Mouse (Mus musculus): Measurements from ENCODE around the gene Igdcc4. TPM values are rescaled to one million over a fixed set of nuclear protein-coding genes. Genes with fewer than 3 reads are reported as not detected.
A peak's percentile ranks its signal among the peaks of the same experiment; 100 is the strongest.

Igdcc4 gene
- polyA plus RNA-seq, 1 experiment from 2014 or later: 55.6 TPM

GRCm38 (mm10) chr9:65140936-65141305 is 39.6 kb downstream of the Igdcc4 start, which contains the start of gene Igdcc3:
Gene Igdcc3, plus strand, starts transcription at chr9:65141189.
- H3K4me2 ChIP-seq (ENCODE audit: low read depth, low read length): peak within 1 kb of the TSS; percentile 94
- WGBS: 0% methylated on average over 13 of the region's 48 CpGs
- H3K27ac ChIP-seq (replicated peaks; ENCODE audit: low read depth, low read length): peak within 1 kb of the TSS; percentile 74
- peak within 1 kb of the TSS; percentile 74 for H3K4me3 ChIP-seq (ENCODE audit: low read depth, low read length)
- peaks cover 5% of the 10 kb centered on the region; the same call in 1 of the 2 replicates for H3K4me1 ChIP-seq (ENCODE audit: control insufficient read depth, insufficient read depth, low read length)
- H3K36me3 ChIP-seq (ENCODE audit: control insufficient read depth, insufficient read depth, low read length): peaks cover 4% of the 10 kb centered on the region; the same call in 1 of the 2 replicates
- H3K9ac ChIP-seq (ENCODE audit: low read depth, low read length): peak within 1 kb of the TSS; percentile 82
- no peaks in the 10 kb centered on the region for H3K9me3 ChIP-seq (ENCODE audit: control insufficient read depth, low read length)
- peak; percentile 80 for ATAC-seq (ENCODE audit: low read depth)
- H3K27me3 ChIP-seq (replicated peaks; ENCODE audit: control insufficient read depth, insufficient read depth, low read length): no peaks in the 10 kb centered on the region
- peak; percentile 74 for DNase-seq (ENCODE audit: low spot score)

GRCm38 (mm10) chr9:65141306-65141975 is 40.2 kb downstream of the Igdcc4 start:
- peak overlapping the region; percentile 74 for H3K4me3 ChIP-seq (ENCODE audit: low read depth, low read length)
- H3K9ac ChIP-seq (ENCODE audit: low read depth, low read length): peak overlapping the region; percentile 82
- H3K9me3 ChIP-seq (ENCODE audit: control insufficient read depth, low read length): no peaks in the 10 kb centered on the region
- H3K36me3 ChIP-seq (ENCODE audit: control insufficient read depth, insufficient read depth, low read length): no peaks in the 10 kb centered on the region; the same call in 1 of the 2 replicates
- H3K27me3 ChIP-seq (replicated peaks; ENCODE audit: control insufficient read depth, insufficient read depth, low read length): no peaks in the 10 kb centered on the region
- peak; percentile 62 for DNase-seq (ENCODE audit: low spot score)
- H3K4me2 ChIP-seq (ENCODE audit: low read depth, low read length): peak overlapping the region; percentile 94
- peak overlapping the region; percentile 74 for H3K27ac ChIP-seq (replicated peaks; ENCODE audit: low read depth, low read length)
- peak; percentile 76 for ATAC-seq (ENCODE audit: low read depth)
- H3K4me1 ChIP-seq (ENCODE audit: control insufficient read depth, insufficient read depth, low read length): peaks cover 5% of the 10 kb centered on the region; the same call in 1 of the 2 replicates
- under 1% methylated on average over 43 of the region's 73 CpGs for WGBS

- peak overlapping the region; percentile 94 for H3K4me2 ChIP-seq (ENCODE audit: low read depth, low read length)
- no peaks in the 10 kb centered on the region for H3K9me3 ChIP-seq (ENCODE audit: control insufficient read depth, low read length)
- peak overlapping the region; percentile 82 for H3K9ac ChIP-seq (ENCODE audit: low read depth, low read length)
- no peaks in the 10 kb centered on the region for H3K27me3 ChIP-seq (replicated peaks; ENCODE audit: control insufficient read depth, insufficient read depth, low read length)
- peak; percentile 41 for DNase-seq (ENCODE audit: low spot score)
- peaks cover 5% of the 10 kb centered on the region; the same call in 1 of the 2 replicates for H3K4me1 ChIP-seq (ENCODE audit: control insufficient read depth, insufficient read depth, low read length)
- no peaks in the 10 kb centered on the region; the same call in 1 of the 2 replicates for H3K36me3 ChIP-seq (ENCODE audit: control insufficient read depth, insufficient read depth, low read length)
- H3K27ac ChIP-seq (replicated peaks; ENCODE audit: low read depth, low read length): peak overlapping the region; percentile 74; the same call in 1 of the 2 replicates
- ATAC-seq (ENCODE audit: low read depth): peak; percentile 32; the same call in 1 of the 2 replicates
- 1% methylated on average over 17 of the region's 17 CpGs for WGBS
- H3K4me3 ChIP-seq (ENCODE audit: low read depth, low read length): peak overlapping the region; percentile 74
Observed at GRCm38 (mm10) chr9:65141976-65142318, 40.7 kb downstream of the Igdcc4 start.

- Histone ChIP-seq H3K36me3 (ENCODE audit: control insufficient read depth, insufficient read depth, low read length) (no peaks in the 10 kb centered on the region; the same call in 1 of the 2 replicates), H3K4me2 (ENCODE audit: low read depth, low read length) (peak overlapping the region; percentile 94), H3K4me3 (ENCODE audit: low read depth, low read length) (peak overlapping the region; percentile 74), H3K9ac (ENCODE audit: low read depth, low read length) (peak overlapping the region; percentile 82), H3K27ac (replicated peaks; ENCODE audit: low read depth, low read length) (0 out of 2 replicates have a peak overlapping the region, but pooled peaks have one; percentile 7), H3K27me3 (replicated peaks; ENCODE audit: control insufficient read depth, insufficient read depth, low read length) (no peaks in the 10 kb centered on the region), H3K4me1 (ENCODE audit: control insufficient read depth, insufficient read depth, low read length) (peaks cover 5% of the 10 kb centered on the region; the same call in 1 of the 2 replicates), H3K9me3 (ENCODE audit: control insufficient read depth, low read length) (no peaks in the 10 kb centered on the region)
- DNase-seq (ENCODE audit: low spot score) (no peak), ATAC-seq (ENCODE audit: low read depth) (no peak)
- 2% methylated on average over 8 of the region's 8 CpGs for WGBS
Observed at GRCm38 (mm10) chr9:65142399-65142798, 41.1 kb downstream of the Igdcc4 start.

GRCm38 (mm10) chr9:65146001-65146400 is 44.7 kb downstream of the Igdcc4 start:
- Histone ChIP-seq H3K9me3 (ENCODE audit: control insufficient read depth, low read length) (no peaks in the 10 kb centered on the region), H3K27me3 (replicated peaks; ENCODE audit: control insufficient read depth, insufficient read depth, low read length) (no peaks in the 10 kb centered on the region), H3K9ac (ENCODE audit: low read depth, low read length) (no peak overlapping the region), H3K27ac (replicated peaks; ENCODE audit: low read depth, low read length) (no peak overlapping the region), H3K4me2 (ENCODE audit: low read depth, low read length) (no peak overlapping the region), H3K4me3 (ENCODE audit: low read depth, low read length) (no peak overlapping the region), H3K36me3 (ENCODE audit: control insufficient read depth, insufficient read depth, low read length) (no peaks in the 10 kb centered on the region; the same call in 1 of the 2 replicates), H3K4me1 (ENCODE audit: control insufficient read depth, insufficient read depth, low read length) (peaks cover 5% of the 10 kb centered on the region; the same call in 1 of the 2 replicates)
- no peak for DNase-seq (ENCODE audit: low spot score)
- 73% methylated on average over 5 of the region's 5 CpGs for WGBS
- no peak for ATAC-seq (ENCODE audit: low read depth)

GRCm38 (mm10) chr9:65148507-65148906 is 47.2 kb downstream of the Igdcc4 start:
- DNase-seq (ENCODE audit: low spot score) (no peak), ATAC-seq (ENCODE audit: low read depth) (no peak)
- H3K27me3 ChIP-seq (replicated peaks; ENCODE audit: control insufficient read depth, insufficient read depth, low read length): no peaks in the 10 kb centered on the region
- no peak overlapping the region for H3K4me3 ChIP-seq (ENCODE audit: low read depth, low read length)
- H3K4me1 ChIP-seq (ENCODE audit: control insufficient read depth, insufficient read depth, low read length): no peaks in the 10 kb centered on the region
- no peak overlapping the region for H3K27ac ChIP-seq (replicated peaks; ENCODE audit: low read depth, low read length)
- H3K9ac ChIP-seq (ENCODE audit: low read depth, low read length): no peak overlapping the region
- no peaks in the 10 kb centered on the region; the same call in 1 of the 2 replicates for H3K36me3 ChIP-seq (ENCODE audit: control insufficient read depth, insufficient read depth, low read length)
- WGBS: 84% methylated on average over 7 of the region's 7 CpGs
- H3K9me3 ChIP-seq (ENCODE audit: control insufficient read depth, low read length): no peaks in the 10 kb centered on the region
- H3K4me2 ChIP-seq (ENCODE audit: low read depth, low read length): no peak overlapping the region

- WGBS: 50% methylated on average over 6 of the region's 6 CpGs
- no peaks in the 10 kb centered on the region for H3K9me3 ChIP-seq (ENCODE audit: control insufficient read depth, low read length)
- no peak overlapping the region for H3K4me2 ChIP-seq (ENCODE audit: low read depth, low read length)
- 0 out of 2 replicates have a peak overlapping the region, but pooled peaks have one; percentile 22 for H3K9ac ChIP-seq (ENCODE audit: low read depth, low read length)
- H3K4me3 ChIP-seq (ENCODE audit: low read depth, low read length): no peak overlapping the region
- H3K36me3 ChIP-seq (ENCODE audit: control insufficient read depth, insufficient read depth, low read length): no peaks in the 10 kb centered on the region
- peaks cover 16% of the 10 kb centered on the region for H3K4me1 ChIP-seq (ENCODE audit: control insufficient read depth, insufficient read depth, low read length)
- H3K27me3 ChIP-seq (replicated peaks; ENCODE audit: control insufficient read depth, insufficient read depth, low read length): no peaks in the 10 kb centered on the region
- H3K27ac ChIP-seq (replicated peaks; ENCODE audit: low read depth, low read length): no peak overlapping the region
- no peak for ATAC-seq (ENCODE audit: low read depth)
- DNase-seq (ENCODE audit: low spot score): no peak
Observed at GRCm38 (mm10) chr9:65152711-65153330, 51.5 kb downstream of the Igdcc4 start.

- WGBS: 14% methylated on average over 5 of the region's 5 CpGs
- H3K4me2 ChIP-seq (ENCODE audit: low read depth, low read length): no peak overlapping the region
Observed at GRCm38 (mm10) chr9:65153331-65153711, 52.0 kb downstream of the Igdcc4 start.

More at GRCm38 (mm10) chr9:65153331-65153711, 52.0 kb downstream of the Igdcc4 start:
- ATAC-seq (ENCODE audit: low read depth) (no peak), DNase-seq (ENCODE audit: low spot score) (no peak)
- Histone ChIP-seq H3K9me3 (ENCODE audit: control insufficient read depth, low read length) (no peaks in the 10 kb centered on the region), H3K36me3 (ENCODE audit: control insufficient read depth, insufficient read depth, low read length) (no peaks in the 10 kb centered on the region), H3K27ac (replicated peaks; ENCODE audit: low read depth, low read length) (no peak overlapping the region), H3K27me3 (replicated peaks; ENCODE audit: control insufficient read depth, insufficient read depth, low read length) (no peaks in the 10 kb centered on the region), H3K4me3 (ENCODE audit: low read depth, low read length) (no peak overlapping the region), H3K4me1 (ENCODE audit: control insufficient read depth, insufficient read depth, low read length) (peaks cover 16% of the 10 kb centered on the region), H3K9ac (ENCODE audit: low read depth, low read length) (no peak overlapping the region)
